Mouse (Mus musculus): Measurements from ENCODE around the gene Reep1. TPM values are rescaled to one million over a fixed set of nuclear protein-coding genes. Genes with fewer than 3 reads are reported as not detected.

Gene Reep1
- total RNA-seq, 2 experiments from 2014 or later: not detected

- ATAC-seq (replicated peaks; ENCODE audit: low FRiP score, poor library complexity, severe bottlenecking): no peak
Measured at GRCm38 (mm10) chr6:71735600-71736010, 28.2 kb downstream of the Reep1 start.

- ATAC-seq (replicated peaks; ENCODE audit: low FRiP score, poor library complexity, severe bottlenecking): no peak
Measured at GRCm38 (mm10) chr6:71736101-71736500, 28.7 kb downstream of the Reep1 start.

- ATAC-seq (replicated peaks; ENCODE audit: low FRiP score, poor library complexity, severe bottlenecking): no peak
Measured at GRCm38 (mm10) chr6:71737202-71737601, 29.8 kb downstream of the Reep1 start.

- ATAC-seq (replicated peaks; ENCODE audit: low FRiP score, poor library complexity, severe bottlenecking): no peak
Measured at GRCm38 (mm10) chr6:71738611-71739010, 31.2 kb downstream of the Reep1 start.

- ATAC-seq (replicated peaks; ENCODE audit: low FRiP score, poor library complexity, severe bottlenecking): no peak
Measured at GRCm38 (mm10) chr6:71740921-71741320, 33.6 kb downstream of the Reep1 start.

GRCm38 (mm10) chr6:71741998-71742636 is 34.8 kb downstream of the Reep1 start:
- ATAC-seq (replicated peaks; ENCODE audit: low FRiP score, poor library complexity, severe bottlenecking): no peak

GRCm38 (mm10) chr6:71744934-71745333 is 37.6 kb downstream of the Reep1 start:
- no peak for ATAC-seq (replicated peaks; ENCODE audit: low FRiP score, poor library complexity, severe bottlenecking)

GRCm38 (mm10) chr6:71745482-71746234 is 38.3 kb downstream of the Reep1 start:
- no peak for ATAC-seq (replicated peaks; ENCODE audit: low FRiP score, poor library complexity, severe bottlenecking)

GRCm38 (mm10) chr6:71746246-71746645 is 38.9 kb downstream of the Reep1 start:
- ATAC-seq (replicated peaks; ENCODE audit: low FRiP score, poor library complexity, severe bottlenecking): no peak

GRCm38 (mm10) chr6:71746846-71747245 is 39.5 kb downstream of the Reep1 start:
- ATAC-seq (replicated peaks; ENCODE audit: low FRiP score, poor library complexity, severe bottlenecking): no peak

GRCm38 (mm10) chr6:71751602-71752001 is 44.2 kb downstream of the Reep1 start:
- ATAC-seq (replicated peaks; ENCODE audit: low FRiP score, poor library complexity, severe bottlenecking): no peak

GRCm38 (mm10) chr6:71752791-71753464 is 45.6 kb downstream of the Reep1 start:
- no peak; the same call in 1 of the 2 replicates for ATAC-seq (replicated peaks; ENCODE audit: low FRiP score, poor library complexity, severe bottlenecking)

- no peak for ATAC-seq (replicated peaks; ENCODE audit: low FRiP score, poor library complexity, severe bottlenecking)
Measured at GRCm38 (mm10) chr6:71757039-71757894, 49.9 kb downstream of the Reep1 start.

- no peak for ATAC-seq (replicated peaks; ENCODE audit: low FRiP score, poor library complexity, severe bottlenecking)
Measured at GRCm38 (mm10) chr6:71758780-71759179, 51.4 kb downstream of the Reep1 start.

- ATAC-seq (replicated peaks; ENCODE audit: low FRiP score, poor library complexity, severe bottlenecking): no peak
Measured at GRCm38 (mm10) chr6:71760073-71760472, 52.7 kb downstream of the Reep1 start.

- no peak for ATAC-seq (replicated peaks; ENCODE audit: low FRiP score, poor library complexity, severe bottlenecking)
Measured at GRCm38 (mm10) chr6:71767761-71768160, 60.4 kb downstream of the Reep1 start.

GRCm38 (mm10) chr6:71769901-71770690 is 62.7 kb downstream of the Reep1 start:
- ATAC-seq (replicated peaks; ENCODE audit: low FRiP score, poor library complexity, severe bottlenecking): no peak

- ATAC-seq (replicated peaks; ENCODE audit: low FRiP score, poor library complexity, severe bottlenecking): no peak
Measured at GRCm38 (mm10) chr6:71770856-71771255, 63.5 kb downstream of the Reep1 start.

GRCm38 (mm10) chr6:71771282-71771681 is 63.9 kb downstream of the Reep1 start:
- ATAC-seq (replicated peaks; ENCODE audit: low FRiP score, poor library complexity, severe bottlenecking): no peak

All from erythroblast, adult 5-6 weeks (primary cell).